Mouse (Mus musculus): ENCODE measurements around the gene Gnat1. TPM values are rescaled to one million over a fixed set of nuclear protein-coding genes. Genes with fewer than 3 reads are reported as not detected.
"Not testable (repeated sequence)": the region's sequence is repeated elsewhere in the genome, so short reads cannot be mapped to it uniquely, and the experiment has no call there.

The Gnat1 gene
- polyA plus RNA-seq, 1 experiment from 2014 or later, result 1.3 TPM

DNA sequence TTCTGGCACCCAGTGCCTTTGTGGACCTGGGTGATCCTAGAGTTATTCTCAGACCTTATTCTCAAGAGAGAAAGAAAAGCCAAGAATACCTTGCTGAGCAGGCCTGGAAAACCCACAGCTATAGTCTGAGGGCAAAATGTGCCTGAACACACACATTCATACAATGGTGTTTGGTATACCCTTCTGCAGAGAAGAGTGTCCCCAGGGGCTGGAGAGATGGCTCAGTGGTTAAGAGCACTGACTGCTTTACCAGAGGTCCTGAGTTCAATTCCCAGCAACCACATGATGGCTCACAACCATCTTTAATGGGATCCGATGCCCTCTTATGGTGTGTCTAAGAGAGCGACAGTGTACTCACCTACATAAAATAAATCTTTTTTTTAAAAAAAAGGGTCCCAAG lies 651 bp downstream of the Gnat1 start:
- no peak for ATAC-seq (ENCODE audit: low FRiP score)
- Histone ChIP-seq H3K4me2 (replicated peaks) (no peak overlapping the region), H3K4me1 (replicated peaks; ENCODE audit: control insufficient read depth, insufficient read depth, low read length) (0 out of 2 replicates have a peak, but pooled peaks cover 3% of the 10 kb centered on the region), H3K9ac (no peak overlapping the region), H3K27me3 (ENCODE audit: control insufficient read depth, insufficient read depth, low read length) (peaks cover 33% of the 10 kb centered on the region), H3K36me3 (replicated peaks; ENCODE audit: control insufficient read depth, insufficient read depth) (peaks cover 22% of the 10 kb centered on the region), H3K9me3 (ENCODE audit: control insufficient read depth, low read length) (no peaks in the 10 kb centered on the region), H3K27ac (no peak overlapping the region), H3K4me3 (replicated peaks; ENCODE audit: low read length) (no peak overlapping the region)
- 86% methylated on average over 2 of the region's 2 CpGs for WGBS
- no peak for DNase-seq (ENCODE audit: low spot score)

DNA sequence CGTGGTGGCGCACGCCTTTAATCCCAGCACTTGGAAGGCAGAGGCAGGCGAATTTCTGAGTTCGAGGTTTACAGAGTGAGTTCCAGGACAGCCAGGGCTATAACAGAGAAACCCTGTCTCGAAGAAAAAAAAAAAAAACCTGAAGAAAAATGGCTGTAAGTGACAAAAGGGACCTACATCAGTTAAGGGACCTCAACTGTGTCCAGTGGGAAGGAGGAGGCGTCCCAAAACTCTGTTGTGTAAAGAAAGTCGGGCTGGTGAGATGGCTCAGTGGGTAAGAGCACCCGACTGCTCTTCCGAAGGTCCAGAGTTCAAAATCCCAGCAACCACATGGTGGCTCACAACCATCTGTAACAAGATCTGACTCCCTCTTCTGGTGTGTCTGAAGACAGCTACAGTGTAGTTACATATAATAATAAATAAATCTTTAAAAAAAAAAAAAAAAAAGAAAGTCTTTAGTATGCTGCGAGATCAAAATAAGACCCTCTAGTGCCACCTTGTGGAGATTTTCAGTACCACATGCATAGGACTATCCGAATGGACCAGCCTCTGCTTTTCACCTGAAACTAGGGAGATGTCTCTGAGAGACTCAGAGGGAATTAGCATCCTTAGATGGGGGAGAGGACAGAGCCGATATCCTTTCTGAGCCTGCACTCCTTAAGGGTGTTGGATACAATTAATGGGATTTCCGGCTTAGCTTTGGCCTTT lies 1.5 kb downstream of the Gnat1 start:
- not testable (repeated sequence) for ATAC-seq (ENCODE audit: low FRiP score); H3K9me3 ChIP-seq (ENCODE audit: control insufficient read depth, low read length); H3K4me1 ChIP-seq (replicated peaks; ENCODE audit: control insufficient read depth, insufficient read depth, low read length); H3K4me2 ChIP-seq (replicated peaks); H3K27ac ChIP-seq; H3K4me3 ChIP-seq (replicated peaks; ENCODE audit: low read length); H3K9ac ChIP-seq
- 43% methylated on average over 14 of the region's 14 CpGs for WGBS
- Histone ChIP-seq H3K36me3 (replicated peaks; ENCODE audit: control insufficient read depth, insufficient read depth) (peaks cover 14% of the 10 kb centered on the region; the same call in 1 of the 2 replicates), H3K27me3 (ENCODE audit: control insufficient read depth, insufficient read depth, low read length) (peaks cover 33% of the 10 kb centered on the region)
- DNase-seq (ENCODE audit: low spot score), result peak; percentile 93

DNA sequence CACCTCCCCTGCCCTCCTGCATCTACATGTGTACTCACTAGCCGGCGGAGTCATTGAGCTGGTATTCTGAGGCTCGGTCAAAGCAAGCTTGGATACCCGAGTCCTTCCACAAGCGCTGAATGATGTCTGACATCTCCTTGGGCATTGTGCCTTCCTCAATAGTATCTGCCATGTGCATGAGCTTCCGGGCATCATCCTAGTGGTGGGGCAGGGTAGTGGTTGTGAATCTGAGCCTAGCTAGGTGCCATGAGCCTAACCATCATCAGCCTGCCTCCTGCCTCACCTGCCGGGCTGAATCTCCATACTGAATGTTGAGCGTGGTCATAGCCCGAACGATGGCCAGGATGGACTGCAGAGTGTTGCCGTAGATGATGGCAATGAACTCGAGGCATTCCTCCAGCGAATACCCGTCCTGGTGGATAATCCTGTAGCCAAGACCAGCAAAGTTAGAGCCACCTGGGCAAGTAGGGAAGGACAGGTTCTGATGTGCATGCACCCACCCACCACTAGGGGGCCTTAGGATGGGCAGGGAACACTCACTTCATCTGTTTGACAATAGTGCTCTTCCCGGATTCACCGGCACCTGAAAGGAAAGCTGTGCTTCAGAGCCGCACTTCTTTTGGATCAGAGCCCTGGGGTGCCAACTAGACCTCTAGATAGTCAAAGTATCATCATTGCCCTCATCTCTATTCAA lies 2.3 kb downstream of the Gnat1 start:
- WGBS, result 17% methylated on average over 17 of the region's 17 CpGs
- Histone ChIP-seq H3K27ac (no peak overlapping the region), H3K9ac (no peak overlapping the region), H3K4me2 (replicated peaks) (no peak overlapping the region), H3K4me3 (replicated peaks; ENCODE audit: low read length) (no peak overlapping the region), H3K4me1 (replicated peaks; ENCODE audit: control insufficient read depth, insufficient read depth, low read length) (0 out of 2 replicates have a peak, but pooled peaks cover 3% of the 10 kb centered on the region), H3K27me3 (ENCODE audit: control insufficient read depth, insufficient read depth, low read length) (peaks cover 33% of the 10 kb centered on the region), H3K36me3 (replicated peaks; ENCODE audit: control insufficient read depth, insufficient read depth) (peaks cover 6% of the 10 kb centered on the region; the same call in 1 of the 2 replicates), H3K9me3 (ENCODE audit: control insufficient read depth, low read length) (no peaks in the 10 kb centered on the region)
- no peak for ATAC-seq (ENCODE audit: low FRiP score)
- peak; percentile 72 for DNase-seq (ENCODE audit: low spot score)

DNA sequence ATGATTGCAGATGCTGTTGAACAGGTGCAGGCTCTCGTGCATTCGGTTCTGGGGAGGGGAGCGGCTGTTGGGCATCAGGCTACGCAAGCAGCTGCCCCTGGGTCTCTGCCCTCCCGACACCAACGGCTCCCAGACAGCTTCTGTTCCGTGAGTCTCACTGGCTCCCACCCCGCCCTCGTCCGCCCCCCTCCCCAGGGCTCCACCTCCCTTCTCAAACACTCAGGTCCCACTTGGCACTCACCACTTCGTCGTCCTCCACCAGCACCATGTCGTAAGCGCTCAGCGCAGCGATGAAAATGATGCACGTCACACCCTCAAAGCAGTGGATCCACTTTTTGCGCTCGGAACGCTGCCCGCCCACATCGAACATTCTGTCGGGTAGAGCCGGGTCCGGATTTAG lies 3.2 kb downstream of the Gnat1 start:
- H3K4me3 ChIP-seq (replicated peaks; ENCODE audit: low read length), result peak overlapping the region; percentile 26
- no peak for DNase-seq (ENCODE audit: low spot score)

DNA sequence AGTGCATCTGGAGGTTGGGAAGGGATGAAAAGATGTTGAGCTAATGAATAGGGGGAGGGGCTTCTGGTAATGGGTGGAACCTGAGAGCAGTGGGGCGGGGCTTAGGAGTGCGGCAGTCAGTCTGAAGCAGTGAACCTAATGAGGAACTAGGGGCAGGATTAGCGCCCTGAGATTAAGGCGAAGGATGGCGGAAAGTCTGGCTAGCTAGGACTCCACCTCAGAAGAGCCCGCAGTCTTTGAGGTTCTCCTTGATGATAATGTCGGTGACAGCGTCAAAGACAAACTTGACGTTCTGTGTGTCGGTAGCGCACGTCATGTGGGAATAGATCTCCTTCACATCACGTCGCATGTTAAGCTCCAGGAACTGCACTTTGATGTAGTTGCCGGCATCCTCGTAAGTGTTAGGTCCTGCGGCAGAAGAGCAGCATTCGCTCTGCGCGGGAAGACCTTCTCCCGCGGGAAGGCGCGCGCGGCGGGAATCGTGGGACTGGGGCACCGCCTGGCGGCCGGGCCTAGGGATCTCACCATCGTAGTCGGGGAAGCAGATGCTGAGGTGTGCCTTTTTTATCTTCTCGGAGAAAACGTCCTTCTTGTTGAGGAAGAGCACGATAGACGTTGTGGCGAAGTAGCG lies 3.7 kb downstream of the Gnat1 start:
- Histone ChIP-seq H3K27me3 (ENCODE audit: control insufficient read depth, insufficient read depth, low read length) (peaks cover 33% of the 10 kb centered on the region), H3K36me3 (replicated peaks; ENCODE audit: control insufficient read depth, insufficient read depth) (no peaks in the 10 kb centered on the region), H3K4me1 (replicated peaks; ENCODE audit: control insufficient read depth, insufficient read depth, low read length) (0 out of 2 replicates have a peak, but pooled peaks cover 3% of the 10 kb centered on the region), H3K9me3 (ENCODE audit: control insufficient read depth, low read length) (no peaks in the 10 kb centered on the region), H3K9ac (peak overlapping the region; percentile 41), H3K4me2 (replicated peaks) (peak overlapping the region; percentile 55), H3K27ac (no peak overlapping the region), H3K4me3 (replicated peaks; ENCODE audit: low read length) (peak overlapping the region; percentile 26)
- DNase-seq (ENCODE audit: low spot score) (peak; percentile 79), ATAC-seq (ENCODE audit: low FRiP score) (peak; percentile 63; the same call in 1 of the 2 replicates)
- under 1% methylated on average over 39 of the region's 39 CpGs for WGBS

More for the DNA sequence above, 3.2 kb downstream of the Gnat1 start:
- WGBS, result 1% methylated on average over 22 of the region's 25 CpGs
- Histone ChIP-seq H3K36me3 (replicated peaks; ENCODE audit: control insufficient read depth, insufficient read depth) (no peaks in the 10 kb centered on the region), H3K27ac (no peak overlapping the region), H3K9ac (peak overlapping the region; percentile 41), H3K27me3 (ENCODE audit: control insufficient read depth, insufficient read depth, low read length) (peaks cover 33% of the 10 kb centered on the region), H3K4me2 (replicated peaks) (peak overlapping the region; percentile 55), H3K9me3 (ENCODE audit: control insufficient read depth, low read length) (no peaks in the 10 kb centered on the region), H3K4me1 (replicated peaks; ENCODE audit: control insufficient read depth, insufficient read depth, low read length) (0 out of 2 replicates have a peak, but pooled peaks cover 3% of the 10 kb centered on the region)
- peak; percentile 31; the same call in 1 of the 2 replicates for ATAC-seq (ENCODE audit: low FRiP score)

DNA sequence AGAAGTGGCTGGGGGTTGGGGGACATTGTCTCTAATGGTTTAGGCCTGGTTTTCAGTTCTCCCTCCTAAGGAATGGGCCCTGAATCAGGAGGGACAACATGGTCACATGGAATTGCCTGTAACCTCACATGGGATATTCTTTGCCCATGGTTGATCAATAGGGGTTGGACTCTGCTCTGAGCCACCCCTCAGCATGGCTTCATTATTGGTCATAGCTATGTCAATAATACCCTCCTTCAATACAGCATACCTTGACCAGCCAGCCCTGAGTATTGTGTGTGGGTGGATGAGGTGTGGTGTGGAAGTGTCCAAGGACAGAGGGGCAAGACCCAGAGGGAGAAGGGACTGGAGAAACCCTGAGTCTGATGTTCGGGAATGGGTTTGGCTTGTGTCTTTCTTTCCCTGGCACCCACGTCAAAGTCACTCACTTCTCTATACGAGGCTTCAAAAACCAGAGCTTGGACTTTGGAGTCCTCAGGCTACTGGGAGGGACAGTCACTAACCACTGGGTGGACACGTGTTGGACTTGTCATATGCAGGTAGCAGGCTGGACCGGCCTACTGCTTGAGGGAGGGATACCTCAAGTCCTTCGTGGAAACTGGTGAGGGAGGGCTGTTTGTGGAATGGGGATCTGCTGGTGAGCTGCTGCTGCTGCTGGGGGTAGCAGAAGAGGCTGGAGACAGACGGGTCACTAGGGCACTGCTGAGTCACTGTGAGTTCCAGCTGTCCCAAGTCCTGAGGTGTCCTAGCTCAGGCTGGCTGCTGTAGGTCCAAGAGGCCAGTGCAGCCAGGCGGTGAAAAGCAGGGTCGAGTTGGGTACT lies 4.7 kb downstream of the Gnat1 start:
- Histone ChIP-seq H3K9ac (no peak overlapping the region), H3K9me3 (ENCODE audit: control insufficient read depth, low read length) (no peaks in the 10 kb centered on the region), H3K27me3 (ENCODE audit: control insufficient read depth, insufficient read depth, low read length) (peaks cover 33% of the 10 kb centered on the region), H3K27ac (no peak overlapping the region), H3K4me1 (replicated peaks; ENCODE audit: control insufficient read depth, insufficient read depth, low read length) (0 out of 2 replicates have a peak, but pooled peaks cover 3% of the 10 kb centered on the region), H3K4me3 (replicated peaks; ENCODE audit: low read length) (no peak overlapping the region), H3K36me3 (replicated peaks; ENCODE audit: control insufficient read depth, insufficient read depth) (no peaks in the 10 kb centered on the region), H3K4me2 (replicated peaks) (no peak overlapping the region)
- no peak for DNase-seq (ENCODE audit: low spot score)
- WGBS, result 61% methylated on average over 9 of the region's 9 CpGs
- no peak for ATAC-seq (ENCODE audit: low FRiP score)

DNA sequence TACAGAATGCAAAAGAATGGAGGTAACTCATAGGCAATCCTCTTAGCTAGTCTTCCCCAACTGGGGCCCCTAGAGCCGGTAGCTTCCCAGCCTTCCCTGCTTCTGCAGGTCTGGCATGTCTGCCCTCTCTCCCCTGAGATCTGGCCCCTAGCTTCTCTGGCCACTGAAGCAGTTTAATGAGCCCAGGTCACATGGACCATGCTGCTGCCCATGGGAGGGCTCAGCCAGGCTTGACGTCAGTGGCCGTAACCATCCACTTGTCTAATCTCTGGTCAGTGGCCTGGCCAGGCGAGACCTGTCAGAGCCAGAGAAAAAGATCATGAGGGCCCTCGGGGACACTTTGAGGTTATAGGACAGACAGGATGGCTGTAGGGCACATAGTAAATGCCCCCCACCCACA lies 9.3 kb downstream of the Gnat1 start:
- H3K4me1 ChIP-seq (replicated peaks; ENCODE audit: control insufficient read depth, insufficient read depth, low read length), result peaks cover 19% of the 10 kb centered on the region
- no peaks in the 10 kb centered on the region for H3K36me3 ChIP-seq (replicated peaks; ENCODE audit: control insufficient read depth, insufficient read depth)
- no peak overlapping the region for H3K4me2 ChIP-seq (replicated peaks)
- H3K27ac ChIP-seq, result no peak overlapping the region
- no peaks in the 10 kb centered on the region for H3K9me3 ChIP-seq (ENCODE audit: control insufficient read depth, low read length)
- peaks cover 26% of the 10 kb centered on the region for H3K27me3 ChIP-seq (ENCODE audit: control insufficient read depth, insufficient read depth, low read length)
- ATAC-seq (ENCODE audit: low FRiP score) (no peak), DNase-seq (ENCODE audit: low spot score) (no peak)
- 59% methylated on average over 5 of the region's 5 CpGs for WGBS
- no peak overlapping the region for H3K9ac ChIP-seq
- no peak overlapping the region for H3K4me3 ChIP-seq (replicated peaks; ENCODE audit: low read length)

DNA sequence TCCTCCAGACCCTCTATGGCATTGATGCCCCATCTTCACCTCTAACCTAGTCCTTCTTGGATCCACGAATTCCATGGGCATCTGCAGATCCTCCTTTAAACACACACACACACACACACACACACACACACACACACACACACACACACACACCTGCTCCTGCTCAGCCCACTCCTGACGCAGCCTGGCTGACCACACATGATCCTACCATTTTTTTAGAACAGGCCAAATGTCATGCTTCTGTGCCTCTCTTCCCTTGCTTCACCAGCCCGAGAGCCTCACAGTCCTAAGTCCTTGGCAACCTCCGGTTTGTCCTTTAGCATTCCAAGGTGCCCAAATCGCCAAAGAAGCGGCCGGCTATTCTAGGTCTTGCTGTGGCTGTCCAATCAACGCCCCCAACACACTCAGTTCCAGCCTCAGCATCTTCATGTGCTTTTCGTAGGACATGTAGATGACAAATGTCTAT lies 10.0 kb downstream of the Gnat1 start, which contains the start of gene Slc38a3:
Gene Slc38a3 (minus strand): TSS at position 51 of the 466 bp plus-strand sequence.
- Histone ChIP-seq H3K9me3 (ENCODE audit: control insufficient read depth, low read length) (no peaks in the 10 kb centered on the region), H3K4me2 (replicated peaks) (no peak within 1 kb of the TSS), H3K27ac (no peak within 1 kb of the TSS), H3K36me3 (replicated peaks; ENCODE audit: control insufficient read depth, insufficient read depth) (no peaks in the 10 kb centered on the region), H3K4me3 (replicated peaks; ENCODE audit: low read length) (no peak within 1 kb of the TSS), H3K4me1 (replicated peaks; ENCODE audit: control insufficient read depth, insufficient read depth, low read length) (peaks cover 19% of the 10 kb centered on the region), H3K27me3 (ENCODE audit: control insufficient read depth, insufficient read depth, low read length) (peaks cover 19% of the 10 kb centered on the region), H3K9ac (no peak within 1 kb of the TSS)
- ATAC-seq (ENCODE audit: low FRiP score) (no peak), DNase-seq (ENCODE audit: low spot score) (no peak)
- 85% methylated on average over 9 of the region's 9 CpGs for WGBS
